Mouse (Mus musculus): ENCODE data around the gene Rsg1.

DNA sequence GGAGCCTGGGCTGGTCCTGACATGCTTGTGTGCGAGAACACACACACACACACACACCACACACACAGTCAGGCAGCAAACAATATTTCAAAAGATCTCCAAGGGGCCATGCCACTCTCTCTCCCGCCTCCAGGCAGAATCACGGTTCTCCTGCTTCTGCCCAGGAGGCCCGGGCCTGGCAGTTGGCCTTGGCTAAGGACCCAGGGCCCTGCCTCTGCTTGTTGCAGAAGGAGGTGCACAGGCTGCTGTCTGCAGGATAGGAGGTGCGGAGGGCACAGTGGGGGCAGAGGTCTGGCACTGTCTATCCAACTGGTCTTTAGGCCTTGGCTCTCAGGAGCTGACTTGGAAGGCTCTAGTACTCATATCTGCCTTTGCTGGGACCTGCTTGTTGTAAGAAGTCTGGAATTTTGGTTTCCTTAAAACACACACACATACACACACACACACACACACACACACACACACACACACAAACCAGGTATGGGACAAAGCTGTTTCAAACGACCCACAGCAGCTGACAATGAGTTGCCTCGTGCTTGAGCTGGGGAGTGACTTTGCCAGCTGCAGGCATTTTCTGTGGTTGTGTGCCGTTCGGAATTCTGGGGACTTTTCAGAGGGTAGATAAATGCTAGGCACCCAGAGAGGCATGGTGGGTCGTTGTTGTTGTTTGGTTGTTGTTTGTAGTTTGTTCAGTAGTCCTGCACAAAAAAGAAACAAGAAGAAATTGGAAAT, 49.3 kb downstream of the Rsg1 start:
- TF ChIP-seq EP300 (IDR thresholded peaks at IDR 0.05; ENCODE audit: low read depth) (no peak), CTCF (IDR thresholded peaks at IDR 0.05; ENCODE audit: low read depth) (no peak)
